Mouse (Mus musculus) forebrain, embryonic 16.5 days (tissue): ENCODE measurements around the gene Tmem167b. TPM values are rescaled to one million over a fixed set of nuclear protein-coding genes. Genes with fewer than 3 reads are reported as not detected.
A peak's percentile ranks its signal among the peaks of the same experiment; 100 is the strongest.

Experiments
- ATAC-seq: fragments of 200-750 bp; cut with Nextera tagmentation; 2 replicates; pipeline ENCODE4 v1.8.0; 2017; ENCODE audit warnings: mild to moderate bottlenecking, moderate library complexity
- H3K27ac ChIP-seq: fragments of 300-500 bp; sonication (generic); 2 replicates; pipeline ENCODE4 v1.5.1; 2014; ENCODE audit warnings: low read length, control low read depth
- H3K27me3 ChIP-seq: fragments of 300-500 bp; sonication (generic); replicated peaks from 2 replicates; pipeline ENCODE4 v1.6.1; 2014; ENCODE audit warnings: low read length; ENCODE audit not compliant: control insufficient read depth, insufficient read depth
- H3K36me3 ChIP-seq: fragments of 300-500 bp; sonication (generic); 2 replicates; pipeline ENCODE4 v1.6.1; 2014; ENCODE audit not compliant: control insufficient read depth, insufficient read depth
- H3K4me1 ChIP-seq: fragments of 300-500 bp; sonication (generic); replicated peaks from 2 replicates; pipeline ENCODE4 v1.6.1; 2014; ENCODE audit warnings: low read length; ENCODE audit not compliant: control insufficient read depth, insufficient read depth
- H3K4me2 ChIP-seq: fragments of 300-500 bp; sonication (generic); 2 replicates; pipeline ENCODE4 v1.6.1; 2014; ENCODE audit warnings: mild to moderate bottlenecking, low read length, control low read depth
- H3K4me3 ChIP-seq: fragments of 300-500 bp; sonication (generic); replicated peaks from 2 replicates; pipeline ENCODE4 v1.5.1; 2014; ENCODE audit warnings: mild to moderate bottlenecking, low read length, control low read depth
- H3K9ac ChIP-seq: fragments of 300-500 bp; sonication (generic); replicated peaks from 2 replicates; pipeline ENCODE4 v1.6.1; 2014; ENCODE audit warnings: low read depth, low read length, control low read depth
- H3K9me3 ChIP-seq: fragments of 300-500 bp; sonication (generic); 2 replicates; pipeline ENCODE4 v1.6.1; 2016; ENCODE audit warnings: low read length; ENCODE audit not compliant: control insufficient read depth
- WGBS: fragments of 180-500 bp; shearing (Covaris S2); extraction: QIAGEN DNeasy Blood & Tissue Kit; methylation state at CpG from one replicate; pipeline ENCODE4 v1.1.7; 2014; 5-methylcytosine and 5-hydroxymethylcytosine counted together
- polyA plus RNA-seq: library from polyadenylated mRNA; unstranded; fragments of >200 nt; fragmentation: Nextera tagmentation; extraction: Ambion mirVana; gene quantifications from 2 replicates; pipeline ENCODE4 v1.2.1, GENCODE M21; 2015

Gene Tmem167b
- polyA plus RNA-seq, 1 experiment from 2014 or later, result 68.3 TPM

- Histone ChIP-seq H3K36me3 (peaks cover 15% of the 10 kb centered on the region), H3K27ac (peak overlapping the region; percentile 90), H3K9me3 (no peaks in the 10 kb centered on the region), H3K27me3 (no peaks in the 10 kb centered on the region), H3K4me2 (peak overlapping the region; percentile 51), H3K9ac (peak overlapping the region; percentile 96), H3K4me3 (peak overlapping the region; percentile 81), H3K4me1 (peaks cover 4% of the 10 kb centered on the region)
- peak; percentile 78 for ATAC-seq
- WGBS, result under 1% methylated on average over 42 of the region's 42 CpGs
These were observed 8.1 kb downstream of the Tmem167b start for GRCm38 (mm10) chr3:108554111-108554561.

- no peak overlapping the region for H3K27ac ChIP-seq
- no peak overlapping the region for H3K4me3 ChIP-seq
- WGBS, result 82% methylated on average over 11 of the region's 11 CpGs
- peaks cover 2% of the 10 kb centered on the region for H3K4me1 ChIP-seq
- H3K9ac ChIP-seq, result no peak overlapping the region
- H3K4me2 ChIP-seq, result no peak overlapping the region
- no peak for ATAC-seq
- no peaks in the 10 kb centered on the region for H3K36me3 ChIP-seq
- H3K27me3 ChIP-seq, result no peaks in the 10 kb centered on the region
- H3K9me3 ChIP-seq, result no peaks in the 10 kb centered on the region
These were observed 20.0 kb downstream of the Tmem167b start for GRCm38 (mm10) chr3:108542299-108542698.

- 6% methylated on average over 17 of the region's 17 CpGs for WGBS
- H3K27ac ChIP-seq, result peak overlapping the region; percentile 25; the same call in 1 of the 2 replicates
These were observed 25.0 kb downstream of the Tmem167b start for GRCm38 (mm10) chr3:108537303-108537702.

GRCm38 (mm10) chr3:108536517-108537260 is 25.6 kb downstream of the Tmem167b start, which contains the start of gene 5330417C22Rik:
5330417C22Rik (minus strand) TSS chr3:108536536.
- under 1% methylated on average over 34 of the region's 35 CpGs for WGBS
- peak within 1 kb of the TSS; percentile 92 for H3K4me2 ChIP-seq
- H3K9ac ChIP-seq, result peak within 1 kb of the TSS; percentile 52
- no peaks in the 10 kb centered on the region for H3K9me3 ChIP-seq
- peak; percentile 97 for ATAC-seq
- H3K4me1 ChIP-seq, result peaks cover 14% of the 10 kb centered on the region
- peaks cover 4% of the 10 kb centered on the region for H3K27me3 ChIP-seq
- H3K27ac ChIP-seq, result peak within 1 kb of the TSS; percentile 59
- H3K4me3 ChIP-seq, result peak within 1 kb of the TSS; percentile 56
- H3K36me3 ChIP-seq, result no peaks in the 10 kb centered on the region

More at GRCm38 (mm10) chr3:108537303-108537702, 25.0 kb downstream of the Tmem167b start:
- ATAC-seq, result peak; percentile 71
- Histone ChIP-seq H3K4me1 (peaks cover 14% of the 10 kb centered on the region), H3K36me3 (no peaks in the 10 kb centered on the region), H3K4me2 (peak overlapping the region; percentile 45), H3K4me3 (peak overlapping the region; percentile 31), H3K9me3 (no peaks in the 10 kb centered on the region), H3K27me3 (peaks cover 4% of the 10 kb centered on the region), H3K9ac (0 out of 2 replicates have a peak overlapping the region, but pooled peaks have one; percentile 8)

GRCm38 (mm10) chr3:108535896-108536516 is 26.3 kb downstream of the Tmem167b start:
- Histone ChIP-seq H3K36me3 (no peaks in the 10 kb centered on the region), H3K27ac (peak overlapping the region; percentile 32)
- no peak for ATAC-seq

GRCm38 (mm10) chr3:108533951-108534350 is 28.3 kb downstream of the Tmem167b start, which contains the start of gene 1700013F07Rik:
1700013F07Rik (plus strand) TSS chr3:108534150.
- Histone ChIP-seq H3K27me3 (peaks cover 4% of the 10 kb centered on the region), H3K9me3 (no peaks in the 10 kb centered on the region), H3K27ac (no peak within 1 kb of the TSS), H3K4me2 (no peak within 1 kb of the TSS), H3K36me3 (no peaks in the 10 kb centered on the region), H3K4me3 (no peak within 1 kb of the TSS), H3K4me1 (peaks cover 14% of the 10 kb centered on the region), H3K9ac (no peak within 1 kb of the TSS)
- WGBS, result 90% methylated on average over 6 of the region's 6 CpGs
- no peak for ATAC-seq

More at GRCm38 (mm10) chr3:108535896-108536516, 26.3 kb downstream of the Tmem167b start:
- peaks cover 4% of the 10 kb centered on the region for H3K27me3 ChIP-seq
- 6% methylated on average over 15 of the region's 15 CpGs for whole genome bisulfite sequencing
- H3K4me1 ChIP-seq, result peaks cover 14% of the 10 kb centered on the region
- H3K9ac ChIP-seq, result peak overlapping the region; percentile 52
- peak overlapping the region; percentile 56 for H3K4me3 ChIP-seq
- H3K9me3 ChIP-seq, result no peaks in the 10 kb centered on the region
- peak overlapping the region; percentile 92 for H3K4me2 ChIP-seq

- Histone ChIP-seq H3K9me3 (no peaks in the 10 kb centered on the region), H3K4me1 (peaks cover 14% of the 10 kb centered on the region), H3K27ac (no peak overlapping the region), H3K27me3 (peaks cover 4% of the 10 kb centered on the region), H3K4me3 (no peak overlapping the region), H3K4me2 (no peak overlapping the region), H3K9ac (no peak overlapping the region), H3K36me3 (no peaks in the 10 kb centered on the region)
- 61% methylated on average over 9 of the region's 9 CpGs for WGBS
- ATAC-seq, result no peak
These were observed 29.0 kb downstream of the Tmem167b start for GRCm38 (mm10) chr3:108533114-108533885.

GRCm38 (mm10) chr3:108528489-108528888 is 33.8 kb downstream of the Tmem167b start:
- H3K4me3 ChIP-seq, result no peak overlapping the region
- H3K27me3 ChIP-seq, result no peaks in the 10 kb centered on the region
- no peaks in the 10 kb centered on the region for H3K9me3 ChIP-seq
- 93% methylated on average over 8 of the region's 8 CpGs for WGBS
- no peaks in the 10 kb centered on the region for H3K36me3 ChIP-seq
- H3K4me1 ChIP-seq, result no peaks in the 10 kb centered on the region
- no peak overlapping the region for H3K27ac ChIP-seq
- no peak overlapping the region for H3K9ac ChIP-seq
- ATAC-seq, result no peak
- H3K4me2 ChIP-seq, result no peak overlapping the region

GRCm38 (mm10) chr3:108523415-108523814 is 38.9 kb downstream of the Tmem167b start:
- ATAC-seq, result no peak
- Histone ChIP-seq H3K36me3 (no peaks in the 10 kb centered on the region), H3K9ac (no peak overlapping the region), H3K4me1 (no peaks in the 10 kb centered on the region), H3K27ac (no peak overlapping the region), H3K27me3 (no peaks in the 10 kb centered on the region), H3K4me2 (no peak overlapping the region), H3K4me3 (no peak overlapping the region), H3K9me3 (no peaks in the 10 kb centered on the region)
- WGBS, result 92% methylated on average over 4 of the region's 4 CpGs
